Mouse (Mus musculus): Measurements from ENCODE around the gene Rftn2.
A peak's percentile ranks its signal among the peaks of the same experiment; 100 is the strongest.
"Not testable (repeated sequence)": the region's sequence is repeated elsewhere in the genome, so short reads cannot be mapped to it uniquely, and the experiment has no call there.

Gene Rftn2

GRCm38 (mm10) chr1:55130190-55130916 is 96.2 kb downstream of the Rftn2 start:
- peak; percentile 8 for DNase-seq (ENCODE audit: extremely low read depth, low read depth)

GRCm38 (mm10) chr1:55129716-55130115 is 96.9 kb downstream of the Rftn2 start:
- peak; percentile 41 for DNase-seq (ENCODE audit: extremely low read depth, low read depth)

DNA sequence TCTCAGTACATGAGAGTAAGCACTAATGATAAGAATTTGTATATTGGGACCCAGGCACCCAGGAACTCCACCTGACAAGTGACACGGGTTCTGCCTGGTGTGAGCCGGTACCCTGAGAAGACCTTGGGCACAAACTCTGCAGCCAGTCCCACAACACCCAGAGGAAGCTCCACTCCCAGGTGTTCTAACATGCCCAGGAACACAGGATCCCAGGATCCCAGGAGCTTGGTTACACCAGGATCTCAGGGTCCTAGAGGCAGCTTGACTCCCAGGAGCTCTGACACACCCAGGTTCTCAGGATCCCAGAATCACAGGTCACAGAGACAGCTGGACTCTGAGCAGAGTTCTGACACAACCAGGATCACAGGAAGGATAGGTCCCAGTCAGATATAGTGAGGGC is 102.4 kb downstream of the Rftn2 start:
- not testable (repeated sequence) for DNase-seq (ENCODE audit: extremely low read depth, low read depth)

DNA sequence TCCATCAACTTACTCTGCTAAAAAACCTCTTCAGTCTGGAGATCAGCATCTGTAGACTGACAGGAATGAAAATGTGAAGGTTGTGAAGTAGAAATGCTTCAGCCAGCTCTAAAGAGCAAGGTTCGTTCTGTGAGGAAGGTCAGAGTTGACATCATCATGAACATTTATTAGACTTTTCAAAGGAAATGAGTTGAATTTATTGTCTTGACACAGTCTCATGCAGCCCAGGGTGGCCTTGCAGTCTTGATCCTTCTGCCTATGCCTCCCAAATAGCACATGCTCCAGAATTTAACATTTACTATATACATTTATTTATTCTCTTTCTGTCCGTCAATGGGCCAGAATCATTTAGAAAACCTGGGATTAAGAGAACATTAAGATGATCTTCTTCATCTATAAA is 103.0 kb downstream of the Rftn2 start:
- DNase-seq (ENCODE audit: extremely low read depth, low read depth) = no peak

DNA sequence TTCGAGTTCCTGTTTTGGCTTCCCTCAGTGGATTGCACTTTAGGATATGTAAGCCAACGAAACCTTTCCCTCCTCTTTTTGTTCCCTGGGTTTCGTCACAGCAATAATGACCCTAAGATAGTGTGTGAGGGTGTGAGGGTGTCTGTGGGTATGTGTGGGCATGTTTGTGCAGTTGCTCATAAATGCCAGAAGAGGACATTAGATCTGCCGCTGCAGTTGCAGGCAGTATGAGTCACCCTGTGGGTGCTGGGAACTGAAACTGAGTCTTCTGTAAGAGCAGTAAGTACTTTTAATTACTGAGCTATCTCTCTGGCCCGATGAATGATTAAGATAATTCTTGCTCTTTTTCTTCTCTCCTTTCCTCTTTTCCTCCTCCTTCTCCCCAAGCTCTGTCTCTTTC is 103.5 kb downstream of the Rftn2 start:
- no peak for DNase-seq (ENCODE audit: extremely low read depth, low read depth)
